Mouse (Mus musculus) ES-Bruce4 (cell line): Measurements from ENCODE around the gene Maml3. TPM values are rescaled to one million over a fixed set of nuclear protein-coding genes. Genes with fewer than 3 reads are reported as not detected.

Source experiments
- H3K27ac ChIP-seq: 2 replicates; pipeline ENCODE4 v1.5.1; 2012; ENCODE audit warnings: low read length, inconsistent platforms; ENCODE audit not compliant: insufficient read depth
- H3K27me3 ChIP-seq: 2 replicates; pipeline ENCODE4 v1.6.1; 2012; ENCODE audit warnings: mild to moderate bottlenecking, low read length, inconsistent platforms; ENCODE audit not compliant: control insufficient read depth, poor library complexity, insufficient read depth, severe bottlenecking
- H3K36me3 ChIP-seq: 2 replicates; pipeline ENCODE4 v1.6.1; 2012; ENCODE audit warnings: inconsistent platforms, mild to moderate bottlenecking, low read length, moderate library complexity; ENCODE audit not compliant: control insufficient read depth, poor library complexity, insufficient read depth, severe bottlenecking
- H3K4me1 ChIP-seq: one replicate; pipeline ENCODE4 v1.8.1; 2011; ENCODE audit warnings: low read length; ENCODE audit not compliant: control insufficient read depth, insufficient read depth
- H3K4me3 ChIP-seq: 2 replicates; pipeline ENCODE4 v1.5.1; 2011; ENCODE audit warnings: low read depth, mild to moderate bottlenecking, low read length
- H3K9ac ChIP-seq: 2 replicates; pipeline ENCODE4 v1.6.1; 2012; ENCODE audit warnings: low read depth, mild to moderate bottlenecking, inconsistent platforms; ENCODE audit not compliant: poor library complexity, severe bottlenecking
- H3K9me3 ChIP-seq: replicated peaks from 2 replicates; pipeline ENCODE4 v1.6.1; 2012; ENCODE audit warnings: mild to moderate bottlenecking, low read length, inconsistent platforms; ENCODE audit not compliant: control insufficient read depth, poor library complexity, insufficient read depth, severe bottlenecking
- CTCF ChIP-seq: IDR thresholded peaks from one replicate; pipeline ENCODE4 v1.8.1; 2011; ENCODE audit warnings: low read depth, low read length
- EP300 ChIP-seq: IDR thresholded peaks from 2 replicates; pipeline ENCODE4 v1.6.1; 2011; ENCODE audit warnings: low read depth, low read length; ENCODE audit not compliant: insufficient read depth
- POLR2A ChIP-seq: IDR thresholded peaks from one replicate; pipeline ENCODE4 v1.8.1; 2011; ENCODE audit warnings: low read length; ENCODE audit not compliant: insufficient read depth
- polyA plus RNA-seq: library from polyadenylated mRNA; stranded (reverse); fragments of >200 nt; gene quantifications from 2 replicates; pipeline ENCODE4 v1.2.4, GENCODE M21; 2011; ENCODE audit warnings: low read depth; ENCODE audit not compliant: missing spikeins, insufficient read depth, insufficient read length

The Maml3 gene
- polyA plus RNA-seq, 1 experiment: 5.7 TPM

DNA sequence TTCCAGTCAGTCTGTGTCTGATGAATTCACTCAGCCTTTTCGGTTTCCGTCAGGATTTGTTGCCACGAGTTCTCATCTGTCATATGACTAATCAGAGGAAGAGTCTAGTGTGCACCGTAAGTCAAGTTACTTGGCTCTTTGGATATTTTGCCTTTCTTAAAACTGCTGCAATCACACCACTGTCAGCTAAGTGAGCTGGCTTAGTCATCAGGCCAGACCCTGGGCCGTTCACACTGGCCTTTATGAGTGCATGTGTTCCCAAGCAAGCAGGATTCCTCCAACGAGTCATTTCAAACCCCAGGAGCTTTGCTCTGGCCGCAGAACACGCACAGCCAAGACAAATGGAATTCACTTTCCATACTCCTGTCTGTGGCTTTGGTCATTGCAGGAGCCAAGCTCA lies 161.2 kb downstream of the Maml3 start:
- TF ChIP-seq EP300 (no peak), CTCF (no peak), POLR2A (no peak)
- H3K36me3 ChIP-seq: no peaks in the 10 kb centered on the region
- no peak overlapping the region for H3K4me3 ChIP-seq
- no peak overlapping the region for H3K9ac ChIP-seq
- no peaks in the 10 kb centered on the region for H3K9me3 ChIP-seq
- H3K27ac ChIP-seq: no peak overlapping the region
- H3K27me3 ChIP-seq: no peaks in the 10 kb centered on the region
- H3K4me1 ChIP-seq: no peaks in the 10 kb centered on the region

DNA sequence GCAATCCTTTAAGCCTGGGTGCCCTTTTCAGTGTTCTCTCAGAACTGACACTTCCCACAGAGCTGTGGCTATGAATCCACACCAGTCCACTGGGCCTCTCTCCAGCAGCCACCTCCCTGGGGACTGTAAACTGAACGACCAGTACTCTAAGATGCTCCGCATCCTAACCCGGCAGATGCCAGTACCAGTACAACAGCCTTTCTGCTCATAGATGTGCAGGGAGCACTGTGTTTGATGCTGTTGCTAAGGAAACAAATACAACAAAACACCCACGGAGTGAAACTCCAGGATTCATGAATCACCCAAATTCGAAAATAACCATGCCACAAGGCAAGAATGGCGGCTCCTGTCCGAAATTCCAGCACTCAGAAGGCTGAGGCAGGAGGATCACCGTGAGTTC lies 163.1 kb downstream of the Maml3 start:
- Histone ChIP-seq H3K36me3 (no peaks in the 10 kb centered on the region), H3K27ac (no peak overlapping the region), H3K27me3 (no peaks in the 10 kb centered on the region), H3K9ac (no peak overlapping the region), H3K9me3 (no peaks in the 10 kb centered on the region), H3K4me1 (no peaks in the 10 kb centered on the region), H3K4me3 (no peak overlapping the region)
- TF ChIP-seq POLR2A (no peak), EP300 (no peak), CTCF (no peak)

GRCm38 (mm10) chr3:51939864-51940263 lies 165.0 kb downstream of the Maml3 start:
- TF ChIP-seq CTCF (no peak), EP300 (no peak), POLR2A (no peak)
- Histone ChIP-seq H3K4me3 (no peak overlapping the region), H3K36me3 (no peaks in the 10 kb centered on the region), H3K9ac (no peak overlapping the region), H3K27me3 (no peaks in the 10 kb centered on the region), H3K9me3 (0 out of 2 replicates have a peak, but pooled peaks cover 7% of the 10 kb centered on the region), H3K27ac (no peak overlapping the region), H3K4me1 (no peaks in the 10 kb centered on the region)

- H3K9ac ChIP-seq: no peak overlapping the region
- no peak overlapping the region for H3K4me3 ChIP-seq
- TF ChIP-seq EP300 (no peak), POLR2A (no peak), CTCF (no peak)
- 0 out of 2 replicates have a peak, but pooled peaks cover 8% of the 10 kb centered on the region for H3K9me3 ChIP-seq
- H3K4me1 ChIP-seq: no peaks in the 10 kb centered on the region
- no peaks in the 10 kb centered on the region for H3K36me3 ChIP-seq
- no peak overlapping the region for H3K27ac ChIP-seq
- H3K27me3 ChIP-seq: no peaks in the 10 kb centered on the region
Observed at GRCm38 (mm10) chr3:51939054-51939453, 165.8 kb downstream of the Maml3 start.

- H3K4me1 ChIP-seq: no peaks in the 10 kb centered on the region
- TF ChIP-seq CTCF (no peak), EP300 (no peak), POLR2A (no peak)
- H3K27me3 ChIP-seq: no peaks in the 10 kb centered on the region
- H3K9ac ChIP-seq: no peak overlapping the region
- no peak overlapping the region for H3K27ac ChIP-seq
- 0 out of 2 replicates have a peak, but pooled peaks cover 8% of the 10 kb centered on the region for H3K9me3 ChIP-seq
- H3K4me3 ChIP-seq: no peak overlapping the region
- no peaks in the 10 kb centered on the region for H3K36me3 ChIP-seq
Observed at GRCm38 (mm10) chr3:51937176-51937575, 167.7 kb downstream of the Maml3 start.

DNA sequence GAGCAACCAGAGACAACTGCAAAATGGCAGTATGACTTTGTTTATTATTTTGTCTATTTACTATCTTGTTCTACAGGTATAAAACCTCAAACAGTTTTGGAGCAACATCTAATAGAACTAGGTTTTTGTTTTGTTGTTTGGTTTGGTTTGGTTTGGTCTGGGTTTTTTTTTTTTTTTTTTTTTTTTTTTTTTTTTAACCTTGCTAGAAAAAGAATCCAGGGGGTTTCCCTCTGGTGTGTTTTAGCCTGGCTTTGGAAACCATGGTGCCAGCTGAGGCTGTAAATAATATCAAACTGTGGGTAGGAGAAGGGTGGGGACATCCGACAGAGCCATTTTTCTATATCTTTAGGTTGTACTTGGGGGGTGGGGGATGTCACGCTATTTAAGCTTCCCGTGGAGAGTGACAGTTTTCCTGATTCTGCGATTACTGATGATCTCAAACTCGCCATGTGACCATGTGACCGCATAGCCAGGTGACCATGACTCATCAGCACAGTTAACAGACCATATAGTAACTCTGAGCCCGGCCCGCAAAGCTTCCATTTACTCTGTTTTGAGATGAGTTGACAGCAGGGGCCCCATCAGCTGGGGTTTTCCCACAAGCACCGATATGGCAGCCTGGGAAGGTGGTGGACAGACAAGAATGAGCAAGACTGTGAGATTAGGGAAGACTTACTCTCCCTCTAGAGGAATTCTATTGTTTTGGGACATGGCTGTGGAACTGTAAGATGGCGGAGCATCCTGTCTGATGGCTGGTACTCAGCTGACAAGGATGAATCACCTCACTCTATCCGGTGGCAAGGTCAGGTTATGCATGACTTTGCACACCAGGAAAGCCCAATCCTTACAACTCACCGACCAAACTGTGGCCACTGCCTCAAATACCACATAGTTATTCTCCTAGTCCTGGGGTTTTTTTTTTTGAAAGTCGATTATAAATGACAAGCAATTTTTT lies 170.1 kb downstream of the Maml3 start:
- no peaks in the 10 kb centered on the region for H3K27me3 ChIP-seq
- H3K36me3 ChIP-seq: no peaks in the 10 kb centered on the region
- peaks cover 9% of the 10 kb centered on the region; the same call in 1 of the 2 replicates for H3K9me3 ChIP-seq
- H3K4me1 ChIP-seq: no peaks in the 10 kb centered on the region
- TF ChIP-seq CTCF (no peak), POLR2A (no peak), EP300 (no peak)
- no peak overlapping the region for H3K9ac ChIP-seq
- H3K4me3 ChIP-seq: no peak overlapping the region
- no peak overlapping the region for H3K27ac ChIP-seq
